Mouse (Mus musculus) T-helper 2 cell (primary cell): ENCODE data around the gene Crym.

Source experiments
- in situ Hi-C: fragments of 300-600 bp; cut with MboI, MseI; formaldehyde crosslinking; loops from one replicate; pipeline ENCODE4 v1.15.1; 2025; ENCODE audit warnings: high pct_unique_total_duplicates

Crym gene

DNA sequence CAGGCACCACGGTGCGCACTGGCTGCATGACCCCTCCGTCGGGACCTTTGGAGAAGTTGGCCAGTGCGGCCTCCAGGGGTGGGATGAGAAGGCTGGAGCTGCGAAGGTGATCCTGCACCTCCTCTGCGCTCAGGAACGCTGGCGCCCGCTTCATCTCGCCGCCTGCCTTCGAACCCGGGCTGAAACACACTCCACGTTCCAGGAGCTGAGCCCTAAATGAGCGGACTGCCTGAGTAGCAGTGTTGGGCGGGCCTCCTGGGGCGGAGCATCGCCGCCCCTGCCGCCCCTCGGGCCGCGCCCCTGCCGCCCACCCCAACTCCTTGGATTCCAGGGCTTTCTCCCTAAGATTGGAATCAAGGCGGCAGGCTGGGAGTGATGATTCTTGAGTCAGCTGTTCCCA lies at the start of gene Crym:
Gene Crym, minus strand, starts transcription at position 341 of the 400 bp plus-strand sequence.
- in situ Hi-C loops, result no loop called here

GRCm38 (mm10) chr7:120241092-120241491 lies 39.2 kb upstream of the Crym start:
- in situ Hi-C loops, result no loop called here

- in situ Hi-C loops, result no loop called here
Observed at GRCm38 (mm10) chr7:120228541-120228940, 26.6 kb upstream of the Crym start.

DNA sequence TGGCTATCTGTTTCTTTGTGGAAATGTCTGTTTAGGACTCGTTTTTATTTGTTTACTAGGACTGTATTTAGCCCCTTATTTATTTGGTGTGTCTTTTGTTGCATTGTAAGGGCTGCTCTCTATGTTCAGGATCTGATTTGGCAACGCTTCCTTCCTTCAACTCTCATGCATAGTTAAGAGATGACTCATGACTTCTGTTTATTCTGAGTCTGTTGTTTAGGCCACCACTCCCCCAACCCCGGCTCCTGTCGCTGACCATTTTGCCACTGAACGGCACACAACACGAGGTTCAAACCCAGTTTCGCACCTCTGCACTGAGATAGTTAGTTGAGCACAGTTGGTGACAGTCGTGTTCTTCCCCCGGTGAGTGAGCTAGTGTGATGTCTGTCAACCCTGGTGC lies 4.1 kb upstream of the Crym start:
- in situ Hi-C loops, result no loop called here

GRCm38 (mm10) chr7:120203789-120204188 lies 1.9 kb upstream of the Crym start, which contains the start of gene Abca14:
Abca14 (plus strand) TSS chr7:120203961.
- in situ Hi-C loops, result no loop called here

DNA sequence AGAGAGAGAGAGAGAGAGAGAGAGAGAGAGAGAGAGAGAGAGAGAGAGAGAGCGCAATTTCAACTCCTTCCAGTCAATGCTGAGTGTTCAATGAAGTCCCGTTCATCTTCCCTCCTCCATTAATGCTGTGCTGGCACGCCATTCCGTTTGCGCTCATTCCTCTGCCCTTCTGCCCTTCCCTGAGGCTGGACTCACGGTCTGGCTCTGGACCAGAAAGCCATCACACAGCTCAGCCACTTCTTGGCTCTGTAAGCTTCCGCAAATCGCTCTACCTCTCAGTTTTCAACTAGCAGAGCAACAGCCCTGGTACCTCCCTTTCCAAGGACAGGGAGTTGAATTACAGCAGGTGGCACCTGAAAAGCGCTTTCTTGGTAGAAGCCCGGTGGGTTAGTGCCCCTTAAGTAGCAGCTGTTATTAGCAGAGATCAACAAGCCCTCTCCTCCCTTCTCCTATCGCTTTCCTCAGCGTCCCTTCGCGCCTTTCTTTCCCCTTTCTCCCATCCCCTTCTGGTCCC lies 623 bp downstream of the Crym start:
- in situ Hi-C loops, result no loop called here

DNA sequence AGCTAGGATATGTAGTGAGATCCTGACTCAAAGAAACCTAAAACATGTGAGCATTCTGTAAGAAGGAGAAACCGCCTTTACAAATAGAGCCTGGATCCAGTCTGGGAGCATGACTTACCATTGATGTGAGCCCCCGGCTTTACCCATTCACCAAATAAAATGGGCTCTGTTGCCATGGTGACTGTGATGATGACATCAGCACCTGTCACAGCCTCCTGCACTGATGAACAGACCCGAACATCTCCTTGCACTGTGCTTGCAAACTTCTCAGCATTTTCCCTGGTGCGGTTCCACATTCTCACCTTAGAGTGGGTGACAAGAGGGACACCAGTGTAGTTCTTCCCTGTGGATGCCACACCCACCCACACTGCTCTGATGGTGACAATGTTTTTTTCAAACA lies 6.7 kb downstream of the Crym start:
- in situ Hi-C loops, result no loop called here

- in situ Hi-C loops, result no loop called here
Observed at GRCm38 (mm10) chr7:120192816-120193215, 9.1 kb downstream of the Crym start.

- in situ Hi-C loops, result no loop called here
Observed at GRCm38 (mm10) chr7:120192207-120192606, 9.7 kb downstream of the Crym start.

- in situ Hi-C loops, result no loop called here
Observed at GRCm38 (mm10) chr7:120190150-120190665, 11.7 kb downstream of the Crym start.

- in situ Hi-C loops, result no loop called here
Observed at GRCm38 (mm10) chr7:120189369-120190149, 12.4 kb downstream of the Crym start.

- in situ Hi-C loops, result no loop called here
Observed at GRCm38 (mm10) chr7:120188946-120189345, 13.0 kb downstream of the Crym start.

DNA sequence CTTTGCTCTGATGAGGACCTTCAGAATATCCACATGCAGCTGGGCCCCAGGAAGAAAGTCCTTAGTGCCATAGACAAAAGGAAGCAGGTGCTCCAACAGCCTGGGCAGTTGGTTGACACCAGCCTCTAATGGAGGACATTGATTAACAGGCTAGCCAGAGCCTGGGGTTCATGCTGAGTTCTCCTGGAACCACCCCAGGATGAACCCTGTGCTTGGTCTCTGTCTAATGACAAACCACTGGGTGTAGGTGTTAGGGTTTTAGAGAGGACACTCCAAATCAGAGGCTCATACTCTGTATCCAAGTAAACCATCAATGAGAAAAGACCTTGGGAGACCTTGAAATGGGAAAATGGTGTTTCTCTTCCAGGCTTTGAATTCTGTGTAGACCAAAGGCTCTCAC lies 19.0 kb downstream of the Crym start:
- in situ Hi-C loops, result no loop called here

- in situ Hi-C loops, result no loop called here
Observed at GRCm38 (mm10) chr7:120181401-120182230, 20.3 kb downstream of the Crym start.

DNA sequence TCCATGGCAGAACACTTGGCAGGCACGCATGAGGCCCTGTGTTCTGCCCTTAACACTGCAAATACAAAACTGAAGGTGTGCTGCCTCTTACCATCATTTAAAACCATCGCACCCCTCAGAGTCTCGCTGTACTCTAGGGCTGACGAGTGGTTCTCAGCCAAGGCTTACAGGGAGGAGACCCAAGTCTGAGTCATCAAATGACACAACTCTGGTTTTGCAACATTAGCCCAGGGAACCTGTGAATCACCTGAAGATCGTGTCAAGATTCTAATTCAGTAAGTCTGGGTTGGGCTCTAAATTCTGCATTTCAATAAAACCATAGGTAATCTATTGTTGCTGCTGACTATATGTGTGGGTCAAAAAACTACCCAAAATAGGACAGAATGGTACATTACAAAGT lies 21.4 kb downstream of the Crym start:
- in situ Hi-C loops, result no loop called here

DNA sequence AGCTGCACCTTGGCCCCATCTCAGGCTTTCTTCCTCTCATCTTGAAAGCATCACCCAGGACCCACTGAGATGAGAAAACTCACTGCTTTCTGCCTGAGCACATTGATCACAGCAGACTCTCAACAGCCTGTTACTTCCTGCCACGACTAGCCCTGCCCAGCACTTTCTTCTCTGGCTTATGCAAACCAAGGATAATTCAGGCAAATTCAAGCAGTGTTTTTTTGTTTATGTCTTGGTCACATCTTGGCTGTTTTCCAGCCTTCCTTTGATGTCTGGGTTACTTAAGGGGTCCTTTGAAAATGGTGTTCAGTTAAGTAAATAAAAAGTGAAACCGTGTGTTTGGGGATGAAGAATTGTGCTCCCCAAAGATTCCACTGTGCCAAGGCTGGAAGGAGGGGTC lies 23.0 kb downstream of the Crym start:
- in situ Hi-C loops, result no loop called here

- in situ Hi-C loops, result no loop called here
Observed at GRCm38 (mm10) chr7:120177611-120178010, 24.3 kb downstream of the Crym start.

DNA sequence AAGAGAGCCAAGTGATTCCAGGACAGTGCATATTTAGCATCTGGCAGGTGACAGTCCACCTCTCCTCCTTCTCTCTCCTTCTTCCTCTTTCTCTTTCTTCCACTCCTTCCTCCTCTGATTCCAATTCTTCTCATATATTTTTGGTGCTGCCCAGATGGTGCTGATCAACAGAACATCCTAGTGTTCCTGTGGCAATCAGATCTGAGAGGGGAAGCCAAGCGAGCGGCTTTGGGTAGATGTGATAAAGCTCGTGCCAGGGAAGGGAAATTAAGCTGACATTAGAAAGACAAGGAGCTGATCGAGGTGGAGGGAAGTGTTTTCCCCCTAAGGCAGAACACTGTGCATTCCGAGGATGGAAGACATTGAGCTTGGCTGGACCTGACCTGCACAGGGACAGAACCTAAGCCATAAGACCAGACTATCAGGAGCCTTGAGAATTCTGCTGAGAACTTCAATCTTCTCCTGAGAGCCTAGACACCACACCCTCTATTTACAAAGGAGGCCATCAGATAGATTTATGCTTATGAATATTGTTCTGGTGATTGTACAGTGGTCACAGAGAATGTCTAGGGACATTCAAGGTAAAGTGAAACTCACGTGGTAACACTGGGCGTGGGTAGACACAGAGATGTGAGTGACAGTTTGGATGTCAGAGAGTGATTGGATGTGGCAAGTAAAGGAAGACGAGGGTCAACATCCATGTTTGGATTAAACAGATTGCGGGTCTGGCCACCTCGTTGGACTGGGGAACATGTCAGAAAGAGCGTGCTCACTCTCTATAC lies 27.0 kb downstream of the Crym start:
- in situ Hi-C loops, result no loop called here

DNA sequence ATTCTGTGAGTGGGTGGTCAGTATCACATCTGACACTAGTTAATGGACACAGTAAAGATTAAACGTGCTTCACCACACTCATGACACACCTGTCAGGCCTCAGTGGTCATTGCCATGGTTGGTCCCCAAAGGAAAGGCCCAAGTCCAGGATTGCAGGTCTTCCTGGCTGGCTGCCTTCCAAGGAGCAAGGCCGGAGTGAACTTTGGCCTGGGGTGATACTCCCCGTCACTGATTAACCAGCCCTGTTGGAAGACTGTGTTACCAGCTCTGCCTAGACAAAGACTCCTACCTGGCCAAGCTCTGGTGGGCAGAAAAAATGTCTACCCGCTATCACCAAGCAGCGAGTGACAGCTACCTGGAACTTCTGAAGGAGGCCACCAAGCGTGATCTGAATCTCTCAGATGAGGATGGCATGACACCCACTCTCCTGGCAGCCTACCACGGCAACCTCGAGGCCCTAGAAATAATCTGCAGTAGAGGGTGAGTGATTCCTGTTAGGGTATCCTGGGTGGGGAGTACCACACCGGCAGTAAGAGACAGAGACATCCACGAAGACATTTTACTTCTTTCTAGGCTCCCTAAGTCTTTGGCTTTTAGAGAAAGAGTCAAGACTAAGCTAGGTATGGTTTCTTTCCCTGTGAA lies 28.2 kb downstream of the Crym start, which contains the start of gene Anks4b:
Gene Anks4b, plus strand, starts transcription at position 256 of the 642 bp plus-strand sequence.
- in situ Hi-C loops, result no loop called here

DNA sequence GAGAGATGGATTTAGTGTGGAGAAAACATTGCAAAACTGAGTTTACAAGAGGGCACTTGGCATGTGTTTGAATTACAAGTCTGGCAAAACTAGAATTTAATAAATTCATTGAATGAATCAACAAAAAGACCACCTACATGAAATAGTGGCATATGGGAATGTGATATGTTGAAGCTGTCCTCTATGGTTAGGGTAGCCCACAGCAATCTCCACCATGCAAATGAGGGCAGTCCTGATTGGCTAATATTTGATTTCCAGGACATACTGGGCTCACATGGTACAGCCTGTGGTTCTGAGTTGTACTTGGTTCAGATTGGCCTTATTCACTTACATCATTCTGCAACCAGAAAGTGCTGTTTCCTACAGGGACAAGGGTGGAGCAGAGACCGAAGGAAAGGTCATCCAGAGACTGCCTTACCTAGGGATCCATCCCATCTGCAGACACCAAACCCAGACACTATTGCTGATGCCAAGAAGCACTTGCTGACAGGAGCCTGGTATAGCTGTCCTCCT lies 29.7 kb downstream of the Crym start:
- in situ Hi-C loops, result no loop called here
